ENCODE assay signal across 10 mouse cellular contexts in genomic region chr6:114444247-114444844, GRCm38 (mm10). TPM values are rescaled to one million over a fixed set of nuclear protein-coding genes. Genes with fewer than 3 reads are reported as not detected.
"Had no signal": no experiment of that assay in that cellular context is flagged by ENCODE, and none has a peak within 500 bp of the region (broad histone marks: within the 10 kb centered on the region; RNA-seq: fewer than 3 reads in every experiment).

No protein-coding gene starts in this region.

- H3K4me1 ChIP-seq: limb, embryonic 12.5 days; liver, embryonic 13.5 days; lung, embryonic 15.5 days; stomach, embryonic 15.5 days had no signal

- H3K27me3 ChIP-seq: liver, embryonic 13.5 days; lung, embryonic 15.5 days; neural tube, embryonic 13.5 days; stomach, embryonic 15.5 days had no signal

- ATAC-seq: liver, postnatal 0 days had no signal

- H3K36me3 ChIP-seq: limb, embryonic 12.5 days; liver, embryonic 13.5 days; lung, embryonic 15.5 days; neural tube, embryonic 13.5 days; stomach, embryonic 15.5 days had no signal

- H3K9ac ChIP-seq: limb, embryonic 12.5 days; liver, embryonic 13.5 days; liver, postnatal 0 days; lung, embryonic 15.5 days; neural tube, embryonic 13.5 days; stomach, embryonic 15.5 days had no signal

- H3K4me2 ChIP-seq: limb, embryonic 12.5 days; liver, embryonic 13.5 days; lung, embryonic 15.5 days; neural tube, embryonic 13.5 days; stomach, embryonic 15.5 days had no signal

- H3K9me3 ChIP-seq: liver, embryonic 13.5 days; stomach, embryonic 15.5 days had no signal

- H3K27ac ChIP-seq: kidney, postnatal 0 days; limb, embryonic 12.5 days; liver, embryonic 13.5 days; lung, embryonic 15.5 days; neural tube, embryonic 13.5 days; stomach, embryonic 15.5 days had no signal

- DNase-seq: liver; liver, embryonic 13.5 days; liver, postnatal 0 days; retina, postnatal 1 day had no signal

- H3K4me3 ChIP-seq: limb, embryonic 12.5 days; liver, embryonic 13.5 days; lung, embryonic 15.5 days; neural tube, embryonic 13.5 days; stomach, embryonic 15.5 days had no signal

RNA-seq across cellular contexts. Expression of gene Hrh1, which starts 46.6 kb away (rescaled TPM):
- total RNA-seq: megakaryocyte progenitor cell, adult 5-6 weeks had no signal
- polyA plus RNA-seq: liver, embryonic 13.5 days; liver, postnatal 0 days had no signal
